Mouse (Mus musculus) stomach, embryonic 14.5 days (tissue): ENCODE measurements around the gene Rpl15. TPM values are rescaled to one million over a fixed set of nuclear protein-coding genes. Genes with fewer than 3 reads are reported as not detected.

ENCODE experiments used
- ATAC-seq: fragments of 200-750 bp; cut with Nextera tagmentation; 2 replicates; pipeline ENCODE4 v1.8.0; 2017; ENCODE audit warnings: low read depth, moderate TSS enrichment; ENCODE audit not compliant: insufficient number of reproducible peaks, insufficient read depth, low FRiP score
- H3K27ac ChIP-seq: fragments of 300-500 bp; sonication (generic); 2 replicates; pipeline ENCODE4 v1.5.1; 2014; ENCODE audit warnings: mild to moderate bottlenecking, low read length, moderate library complexity, mixed read lengths
- H3K27me3 ChIP-seq: fragments of 300-500 bp; sonication (generic); 2 replicates; pipeline ENCODE4 v1.6.1; 2014; ENCODE audit warnings: low read length, control low read depth, mixed read lengths; ENCODE audit not compliant: control insufficient read depth, insufficient read depth
- H3K36me3 ChIP-seq: fragments of 300-500 bp; sonication (generic); 2 replicates; pipeline ENCODE4 v1.6.1; 2014; ENCODE audit warnings: mild to moderate bottlenecking, control low read depth, low read length, moderate library complexity, mixed read lengths; ENCODE audit not compliant: control insufficient read depth, insufficient read depth
- H3K4me1 ChIP-seq: fragments of 300-500 bp; sonication (generic); 2 replicates; pipeline ENCODE4 v1.6.1; 2014; ENCODE audit warnings: low read length, control low read depth, mixed read lengths; ENCODE audit not compliant: control insufficient read depth, insufficient read depth
- H3K4me2 ChIP-seq: fragments of 300-500 bp; sonication (generic); replicated peaks from 2 replicates; pipeline ENCODE4 v1.6.1; 2014; ENCODE audit warnings: low read depth, low read length, control low read depth
- H3K4me3 ChIP-seq: fragments of 300-500 bp; sonication (generic); 2 replicates; pipeline ENCODE4 v1.5.1; 2014; ENCODE audit warnings: low read depth, low read length, control low read depth
- H3K9ac ChIP-seq: fragments of 300-500 bp; sonication (generic); replicated peaks from 2 replicates; pipeline ENCODE4 v1.6.1; 2014; ENCODE audit warnings: low read depth, mild to moderate bottlenecking, control low read depth, low read length, moderate library complexity, mixed read lengths
- H3K9me3 ChIP-seq: fragments of 300-500 bp; sonication (generic); 2 replicates; pipeline ENCODE4 v1.6.1; 2016; ENCODE audit warnings: low read depth, low read length, control low read depth; ENCODE audit not compliant: control insufficient read depth
- WGBS: fragments of 180-500 bp; shearing (Covaris S2); extraction: QIAGEN DNeasy Blood & Tissue Kit; methylation state at CpG from one replicate; pipeline ENCODE4 v1.1.7; 2014; 5-methylcytosine and 5-hydroxymethylcytosine counted together
- polyA plus RNA-seq: library from polyadenylated mRNA; unstranded; fragments of >200 nt; fragmentation: Nextera tagmentation; extraction: Ambion mirVana; gene quantifications from 2 replicates; pipeline ENCODE4 v1.2.1, GENCODE M21; 2014

Gene Rpl15
- polyA plus RNA-seq, 1 experiment from 2014 or later = 544 TPM

- ATAC-seq = no peak
- WGBS = 86% methylated on average over 2 of the region's 2 CpGs
- H3K4me2 ChIP-seq = no peak overlapping the region
These were observed 26.2 kb upstream of the Rpl15 start for GRCm38 (mm10) chr14:18297441-18297840.

GRCm38 (mm10) chr14:18292578-18292977 is 21.4 kb upstream of the Rpl15 start:
- H3K9me3 ChIP-seq = no peaks in the 10 kb centered on the region
- no peak overlapping the region for H3K4me2 ChIP-seq
- no peak overlapping the region for H3K4me3 ChIP-seq
- no peak for ATAC-seq
- no peak overlapping the region for H3K9ac ChIP-seq
- no peaks in the 10 kb centered on the region for H3K4me1 ChIP-seq
- WGBS = 67% methylated on average over 3 of the region's 3 CpGs
- H3K27ac ChIP-seq = no peak overlapping the region
- no peaks in the 10 kb centered on the region for H3K27me3 ChIP-seq
- H3K36me3 ChIP-seq = no peaks in the 10 kb centered on the region

More at GRCm38 (mm10) chr14:18297441-18297840, 26.2 kb upstream of the Rpl15 start:
- Histone ChIP-seq H3K9me3 (no peaks in the 10 kb centered on the region), H3K27ac (no peak overlapping the region), H3K4me1 (no peaks in the 10 kb centered on the region), H3K27me3 (no peaks in the 10 kb centered on the region), H3K9ac (no peak overlapping the region), H3K4me3 (no peak overlapping the region), H3K36me3 (no peaks in the 10 kb centered on the region)

DNA sequence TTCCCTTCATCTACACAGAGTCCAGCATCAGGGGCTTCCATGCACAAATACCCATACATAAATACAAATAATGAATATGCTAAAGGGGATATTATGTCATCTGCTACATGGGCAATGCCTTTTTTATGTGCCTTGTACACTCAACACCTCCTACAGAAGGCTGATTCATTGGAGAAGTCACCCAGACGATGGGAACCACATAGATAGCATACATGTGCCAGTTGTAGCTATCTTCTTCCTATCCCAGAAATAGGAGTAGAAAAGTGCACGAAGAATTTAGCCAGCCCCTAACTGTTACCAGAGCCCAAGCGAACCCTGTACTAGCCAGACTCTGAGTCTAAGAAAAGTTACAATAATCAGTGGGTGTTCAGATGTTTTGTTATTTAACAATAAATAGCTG is 20.9 kb upstream of the Rpl15 start:
- WGBS = 89% methylated on average over 3 of the region's 3 CpGs
- Histone ChIP-seq H3K27me3 (no peaks in the 10 kb centered on the region), H3K4me1 (no peaks in the 10 kb centered on the region), H3K9me3 (no peaks in the 10 kb centered on the region), H3K36me3 (no peaks in the 10 kb centered on the region), H3K9ac (no peak overlapping the region), H3K27ac (no peak overlapping the region), H3K4me2 (no peak overlapping the region), H3K4me3 (no peak overlapping the region)
- ATAC-seq = no peak

DNA sequence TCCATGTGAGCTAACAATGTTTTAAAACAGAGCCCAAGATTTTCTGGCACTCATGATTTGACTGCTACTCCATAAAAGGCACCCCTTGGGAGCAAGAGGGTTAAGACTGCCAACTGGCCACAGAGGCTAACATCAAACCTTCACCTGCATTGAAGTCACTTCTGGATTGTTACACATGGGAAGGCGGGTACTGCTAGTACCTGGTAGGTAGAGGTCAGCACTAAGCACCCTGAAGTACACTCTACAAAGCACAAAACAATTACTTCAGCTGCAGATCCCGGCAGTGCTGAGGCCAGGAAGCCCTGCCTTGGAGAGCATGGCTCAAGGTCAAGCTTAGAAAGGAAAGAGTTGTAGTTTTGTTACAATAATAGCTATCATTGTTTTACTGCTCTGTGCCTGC is 16.2 kb upstream of the Rpl15 start:
- Histone ChIP-seq H3K4me1 (no peaks in the 10 kb centered on the region), H3K9me3 (no peaks in the 10 kb centered on the region), H3K4me2 (no peak overlapping the region), H3K27ac (no peak overlapping the region), H3K27me3 (no peaks in the 10 kb centered on the region), H3K36me3 (no peaks in the 10 kb centered on the region), H3K9ac (no peak overlapping the region), H3K4me3 (no peak overlapping the region)
- WGBS = 67% methylated on average over 2 of the region's 2 CpGs
- ATAC-seq = no peak

- Histone ChIP-seq H3K36me3 (peaks cover 3% of the 10 kb centered on the region; the same call in 1 of the 2 replicates), H3K9ac (no peak overlapping the region), H3K27me3 (no peaks in the 10 kb centered on the region), H3K9me3 (no peaks in the 10 kb centered on the region), H3K4me2 (no peak overlapping the region), H3K4me3 (no peak overlapping the region), H3K27ac (no peak overlapping the region), H3K4me1 (no peaks in the 10 kb centered on the region)
- ATAC-seq = no peak
- 95% methylated on average over 2 of the region's 2 CpGs for WGBS
These were observed 15.2 kb upstream of the Rpl15 start for GRCm38 (mm10) chr14:18286441-18286840.

DNA sequence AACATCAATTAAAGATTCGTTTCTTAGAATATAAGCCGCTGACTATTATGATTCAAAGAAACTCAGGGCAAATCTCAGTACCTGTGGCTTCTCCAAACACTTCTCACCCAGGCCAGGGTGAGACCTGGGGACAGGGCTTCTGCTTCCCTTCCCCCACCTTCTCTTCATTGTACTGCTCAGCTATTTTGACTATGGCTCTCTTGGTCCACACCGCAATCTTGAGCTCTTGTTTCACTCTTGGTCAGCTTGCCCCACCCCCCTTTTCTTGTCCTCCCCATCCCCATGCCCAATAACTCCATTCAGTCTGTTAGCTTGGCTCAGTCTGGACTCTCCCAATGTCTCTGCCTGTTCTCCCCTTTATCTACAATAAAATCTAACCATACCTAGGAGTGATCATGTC is 14.3 kb upstream of the Rpl15 start:
- Histone ChIP-seq H3K4me3 (no peak overlapping the region), H3K27me3 (no peaks in the 10 kb centered on the region), H3K4me2 (no peak overlapping the region), H3K36me3 (peaks cover 3% of the 10 kb centered on the region; the same call in 1 of the 2 replicates), H3K27ac (no peak overlapping the region), H3K9ac (no peak overlapping the region), H3K9me3 (no peaks in the 10 kb centered on the region), H3K4me1 (no peaks in the 10 kb centered on the region)
- no peak for ATAC-seq
- 80% methylated on average over 3 of the region's 3 CpGs for WGBS

DNA sequence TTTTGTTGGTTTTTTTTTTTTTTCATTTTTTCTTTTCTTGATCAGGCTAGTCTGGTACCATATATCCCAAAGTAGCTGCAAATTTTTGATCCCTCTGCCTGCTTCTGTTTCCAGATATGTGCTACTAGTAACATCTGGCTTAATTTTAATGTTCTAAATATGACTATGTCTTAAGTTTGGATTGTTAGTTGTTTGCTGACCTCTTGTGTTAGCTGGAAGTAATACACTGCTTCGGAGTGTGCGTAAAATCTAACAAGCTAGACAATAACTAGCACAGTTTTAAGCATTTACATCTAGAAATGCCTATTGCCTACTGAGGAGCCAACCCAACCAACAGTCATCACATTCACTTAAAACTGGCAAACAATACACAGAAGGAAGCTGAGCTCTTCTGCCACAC is 13.4 kb upstream of the Rpl15 start:
- Histone ChIP-seq H3K27me3 (no peaks in the 10 kb centered on the region), H3K4me3 (no peak overlapping the region), H3K4me2 (no peak overlapping the region), H3K27ac (no peak overlapping the region), H3K36me3 (peaks cover 8% of the 10 kb centered on the region; the same call in 1 of the 2 replicates), H3K4me1 (no peaks in the 10 kb centered on the region), H3K9ac (no peak overlapping the region), H3K9me3 (no peaks in the 10 kb centered on the region)
- 83% methylated on average over 2 of the region's 2 CpGs for WGBS
- no peak for ATAC-seq

DNA sequence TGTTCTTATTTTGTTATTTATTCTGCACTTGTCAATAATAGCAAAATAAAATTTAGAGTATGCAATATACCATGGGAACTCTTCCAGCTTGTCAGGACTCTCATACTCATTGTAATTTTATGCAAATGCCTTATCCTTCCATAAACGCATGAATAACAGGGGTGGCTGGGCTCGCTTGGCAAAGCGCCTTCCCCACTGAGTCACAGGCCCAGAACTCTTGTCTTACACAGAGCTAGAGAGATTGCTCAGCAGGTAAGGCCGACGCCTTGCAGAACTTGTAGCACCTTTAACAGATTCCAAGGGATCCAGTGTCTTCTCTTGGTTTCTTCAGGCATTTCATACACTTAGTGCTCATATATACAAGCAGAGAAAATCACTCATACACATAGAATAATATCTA is 9.2 kb upstream of the Rpl15 start:
- peaks cover 19% of the 10 kb centered on the region for H3K36me3 ChIP-seq
- H3K27ac ChIP-seq = no peak overlapping the region
- no peak overlapping the region for H3K9ac ChIP-seq
- no peaks in the 10 kb centered on the region for H3K27me3 ChIP-seq
- no peak overlapping the region for H3K4me2 ChIP-seq
- H3K9me3 ChIP-seq = no peaks in the 10 kb centered on the region
- H3K4me1 ChIP-seq = no peaks in the 10 kb centered on the region
- ATAC-seq = no peak
- no peak overlapping the region for H3K4me3 ChIP-seq
- WGBS = 94% methylated on average over 5 of the region's 5 CpGs

DNA sequence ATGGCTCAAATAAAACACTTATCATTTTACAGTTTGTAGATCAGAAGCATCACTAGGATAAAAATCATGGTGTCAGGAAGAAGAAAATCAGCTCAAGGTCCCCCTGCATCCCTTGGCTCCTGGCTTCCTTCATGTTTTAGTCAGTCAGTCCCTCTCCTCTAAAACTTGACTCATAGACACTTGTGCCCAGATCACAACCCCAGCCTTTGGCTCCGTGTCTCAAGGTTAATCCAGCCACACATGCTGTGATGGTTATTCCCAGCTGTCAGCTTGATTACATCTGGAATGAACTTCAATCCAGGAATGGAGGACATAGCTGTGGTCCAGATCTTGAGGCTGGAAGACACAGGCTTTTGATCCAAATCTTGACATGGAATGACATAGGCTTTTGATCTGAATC is 3.3 kb upstream of the Rpl15 start:
- Histone ChIP-seq H3K27ac (no peak overlapping the region), H3K4me1 (no peaks in the 10 kb centered on the region), H3K9me3 (no peaks in the 10 kb centered on the region), H3K4me3 (no peak overlapping the region), H3K4me2 (no peak overlapping the region), H3K36me3 (peaks cover 12% of the 10 kb centered on the region), H3K27me3 (no peaks in the 10 kb centered on the region), H3K9ac (no peak overlapping the region)
- ATAC-seq = no peak
- WGBS = 84% methylated on average over 1 of the region's 1 CpGs
